Mouse (Mus musculus) lung, postnatal 4 days (tissue): ENCODE measurements at regions not wholly inside any gene's neighbourhood (a gene's known extent, or its start where the extent isn't known, plus 50 kb on each side); places are given as distances from the start of the nearest gene placed in this dataset.
"Not testable (repeated sequence)": the region's sequence is repeated elsewhere in the genome, so short reads cannot be mapped to it uniquely, and the experiment has no call there.

ENCODE experiments used
- DNase-seq, 2 experiments: peaks; one replicate each; pipeline ENCODE4 v3.0.0; 2021

DNA sequence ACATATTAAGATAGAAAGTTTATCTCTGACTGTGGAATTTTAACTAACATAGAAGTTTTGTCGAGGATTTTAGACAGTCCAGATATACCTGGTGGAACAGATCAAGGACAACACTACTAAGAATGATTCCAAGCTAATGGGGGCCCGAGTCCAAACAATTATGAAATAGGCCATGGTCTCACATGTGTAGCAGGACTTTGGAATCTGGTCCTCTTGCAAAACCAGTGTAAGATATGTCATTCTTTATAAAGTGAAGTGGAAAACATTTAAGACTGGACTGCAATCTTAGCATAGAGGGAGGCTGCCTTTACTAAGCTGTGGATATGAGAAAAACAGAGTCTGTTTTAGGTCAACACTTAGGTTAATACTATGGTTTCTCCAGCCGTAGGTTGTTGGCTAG is 311.2 kb downstream of the Ets1 start:
- DNase-seq: no peak

DNA sequence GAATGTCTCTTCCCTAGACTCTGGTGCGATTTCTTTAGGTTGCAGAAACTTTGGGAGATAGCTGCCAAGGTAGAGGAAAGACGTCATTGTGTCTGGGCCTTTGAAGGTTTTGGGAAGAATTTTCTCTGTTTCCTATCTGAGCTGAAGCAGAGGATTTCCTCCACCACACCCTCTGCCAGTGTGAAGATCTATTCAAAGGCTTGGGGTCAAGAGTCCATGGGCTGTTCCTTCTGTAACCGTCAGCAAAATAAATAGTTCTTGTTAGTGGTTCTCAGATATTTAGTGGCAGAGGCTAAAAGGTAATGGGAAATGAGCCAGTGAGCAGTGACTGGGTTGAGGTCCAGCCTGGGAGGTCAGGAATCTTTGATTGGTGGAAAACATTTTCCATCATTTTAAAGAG is 313.0 kb downstream of the Ets1 start:
- DNase-seq: peak in 1 of 2 experiments; percentile 10

DNA sequence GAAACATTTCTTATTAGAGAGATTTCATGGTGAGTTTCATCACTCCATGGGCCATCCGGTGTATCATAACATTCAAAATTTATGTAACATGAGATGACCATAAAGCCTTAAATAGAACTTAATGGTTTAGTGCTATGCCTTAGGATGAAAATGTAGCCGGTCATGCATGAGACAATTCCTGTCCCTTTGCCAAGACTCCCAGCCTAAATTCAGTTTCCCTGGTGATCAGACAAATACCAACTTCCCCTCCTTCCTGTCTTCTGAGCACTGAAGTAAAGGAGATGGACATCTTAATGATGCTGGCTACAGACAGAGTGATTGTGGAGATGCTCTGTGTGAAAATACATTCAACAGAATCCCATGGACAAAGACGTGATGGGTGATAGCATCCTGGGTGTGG is 322.7 kb downstream of the Ets1 start:
- no peak for DNase-seq

DNA sequence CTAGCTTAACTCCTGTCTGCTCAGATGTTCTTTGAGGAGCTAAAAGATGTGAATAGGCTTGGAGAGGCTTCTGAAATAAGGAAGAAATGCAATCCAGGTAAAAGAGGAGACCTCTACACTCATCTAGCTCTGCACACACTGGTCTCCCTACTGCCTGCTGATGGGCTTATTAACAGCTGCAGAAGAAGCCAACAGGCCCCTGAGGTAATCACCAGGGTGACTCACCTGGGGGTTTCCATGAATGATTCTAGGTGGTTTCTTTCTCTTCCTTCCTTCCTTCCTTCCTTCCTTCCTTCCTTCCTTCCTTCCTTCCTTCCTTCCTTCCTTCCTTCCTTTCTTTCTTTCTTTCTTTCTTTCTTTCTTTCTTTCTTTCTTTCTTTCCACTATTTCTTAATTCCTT is 323.4 kb downstream of the Ets1 start:
- not testable (repeated sequence) for DNase-seq

DNA sequence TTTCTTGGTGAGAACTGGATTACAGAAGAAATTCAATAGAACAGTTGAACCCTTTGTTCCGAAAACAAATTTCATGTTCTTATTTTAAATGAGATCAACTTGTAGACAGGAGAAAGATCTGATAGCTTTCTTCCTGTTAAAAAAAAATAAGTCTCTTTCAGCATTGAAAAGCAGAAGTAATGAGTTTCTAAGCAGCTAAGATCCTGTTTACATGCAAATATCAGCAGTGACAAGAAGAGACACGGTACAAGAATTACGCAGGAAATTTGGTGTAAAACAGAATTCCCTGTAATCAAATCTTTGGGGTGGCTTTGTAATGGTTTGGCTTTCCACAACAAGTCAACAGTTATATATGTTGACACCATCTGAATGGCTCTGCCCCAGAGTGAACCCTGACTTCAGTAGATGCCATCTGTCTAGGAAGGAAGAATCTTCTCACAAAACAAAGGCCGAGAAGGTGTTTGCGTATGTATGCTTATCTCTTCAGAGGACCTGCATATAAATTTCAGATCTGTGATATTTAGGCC is 326.7 kb downstream of the Ets1 start:
- no peak for DNase-seq

DNA sequence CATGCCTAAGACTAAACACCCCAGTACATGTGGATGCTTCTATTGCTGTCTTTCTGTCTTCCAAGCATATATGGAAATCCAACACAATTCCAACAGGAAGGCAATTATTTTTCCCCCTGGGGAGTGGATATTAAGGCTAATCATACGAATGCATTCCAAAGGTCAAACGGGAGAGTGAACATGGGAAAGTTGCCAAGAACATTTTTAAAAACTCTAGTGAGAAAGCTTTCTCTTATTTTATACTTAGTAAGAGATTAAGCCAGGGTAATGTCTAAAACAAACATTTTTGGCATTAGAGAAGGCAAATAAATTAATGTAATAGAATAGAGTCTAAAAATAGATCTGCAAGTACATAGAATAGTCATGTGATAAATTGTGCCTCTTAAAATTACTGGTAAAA is 332.4 kb downstream of the Ets1 start:
- no peak for DNase-seq

DNA sequence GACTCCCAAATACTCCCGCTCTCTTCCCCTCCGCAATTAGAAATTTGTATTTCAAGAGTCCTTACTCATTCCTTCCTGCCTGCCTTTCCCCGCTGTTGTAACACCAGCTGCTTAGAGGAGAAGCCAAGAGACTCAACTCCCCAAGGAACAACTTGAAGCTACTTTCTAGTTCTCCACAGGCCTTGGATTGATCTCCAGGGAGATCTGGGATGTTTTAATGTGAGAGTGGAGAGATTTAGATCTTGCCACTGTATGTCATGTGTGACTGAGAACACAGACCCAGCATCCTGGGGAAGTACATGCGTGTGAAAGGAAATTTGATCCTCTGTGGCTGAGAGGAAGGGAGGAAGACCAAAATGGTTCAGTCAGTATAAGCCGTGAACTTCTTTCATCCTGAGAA is 335.4 kb downstream of the Ets1 start:
- DNase-seq: no peak

DNA sequence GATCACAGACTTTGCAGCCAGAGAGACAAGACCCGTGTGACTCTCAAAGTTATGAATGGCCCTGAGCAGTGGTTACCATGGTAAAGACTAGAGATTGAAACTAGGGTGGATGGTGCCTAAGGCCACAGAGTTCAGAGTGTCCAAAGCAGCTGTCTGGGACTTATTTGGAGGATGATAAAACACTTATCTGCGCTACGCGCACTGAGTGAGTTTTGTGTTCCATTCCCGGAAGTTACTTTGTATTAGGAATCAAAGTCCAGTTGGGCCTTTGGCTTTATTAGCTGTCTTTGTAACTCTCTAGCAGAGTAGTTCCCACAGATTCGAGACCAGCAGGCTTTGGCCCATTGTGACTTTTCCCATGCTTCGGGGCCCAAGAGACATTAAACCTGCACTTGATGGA is 335.9 kb downstream of the Ets1 start:
- no peak for DNase-seq

DNA sequence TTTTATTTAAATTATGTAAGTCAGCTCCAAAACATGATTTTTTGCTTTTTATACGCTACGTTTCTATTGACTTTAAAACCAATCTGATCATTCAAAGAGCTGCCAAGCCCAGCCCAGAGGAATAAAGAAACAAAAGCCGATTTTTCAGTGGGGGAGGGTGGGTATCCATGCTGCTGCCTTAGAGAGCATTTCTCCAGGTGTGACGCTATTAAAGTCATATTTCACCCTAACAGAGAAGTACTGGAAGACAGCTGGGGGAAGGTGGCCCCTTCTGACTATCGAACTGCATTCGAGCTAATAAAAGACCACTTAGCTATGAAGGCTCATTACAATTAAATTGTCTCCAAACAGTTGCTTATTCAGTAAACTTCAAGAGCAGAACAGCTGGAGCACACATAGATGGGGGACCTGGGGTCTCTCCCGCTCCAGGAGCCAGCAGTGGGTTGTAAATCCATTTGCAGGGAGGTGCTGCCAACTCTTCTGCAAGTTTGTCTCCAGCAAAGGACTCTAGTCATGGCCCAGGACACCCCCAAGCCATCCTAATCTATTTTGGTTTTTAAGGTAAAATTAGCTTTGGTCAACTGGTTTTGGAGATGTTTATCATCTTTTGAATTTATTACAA is 336.5 kb downstream of the Ets1 start:
- DNase-seq: no peak

DNA sequence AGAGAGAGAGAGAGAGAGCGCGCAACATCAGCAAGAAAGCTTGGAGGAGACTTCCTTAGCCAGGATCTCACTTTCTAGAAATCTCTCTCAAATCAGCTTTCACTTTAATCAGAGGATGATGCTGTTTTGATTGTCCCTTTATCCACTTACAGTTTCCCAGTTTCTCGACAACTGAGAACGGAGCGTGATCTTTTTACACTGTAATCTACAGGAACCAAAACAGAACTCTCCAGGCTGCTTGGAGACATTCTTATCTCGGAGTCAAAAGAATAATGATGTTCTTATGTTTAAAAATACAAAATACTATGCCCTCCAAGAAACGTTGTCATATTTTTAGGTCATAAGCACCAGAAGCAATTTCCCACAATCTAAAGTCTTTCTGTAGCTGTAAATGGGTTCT is 341.7 kb downstream of the Ets1 start:
- DNase-seq: no peak

DNA sequence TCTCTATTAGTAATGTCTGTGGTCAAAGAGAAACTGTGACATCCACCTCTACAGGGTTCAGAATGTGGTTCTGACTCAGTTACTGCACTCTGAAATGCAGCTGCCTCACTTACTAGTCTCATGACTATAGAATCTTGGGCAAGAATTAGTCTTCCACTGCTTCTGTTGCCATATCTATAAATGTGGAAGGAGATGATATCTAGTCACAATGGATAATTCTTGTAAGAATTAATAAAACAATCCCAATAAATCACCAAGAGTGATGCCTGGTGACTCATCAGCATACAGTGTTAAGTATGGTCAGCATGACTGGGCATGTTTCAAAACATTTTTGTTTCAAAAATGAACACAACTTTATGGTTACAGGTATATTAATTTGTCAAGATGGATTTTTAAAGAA is 344.8 kb downstream of the Ets1 start:
- DNase-seq: no peak

DNA sequence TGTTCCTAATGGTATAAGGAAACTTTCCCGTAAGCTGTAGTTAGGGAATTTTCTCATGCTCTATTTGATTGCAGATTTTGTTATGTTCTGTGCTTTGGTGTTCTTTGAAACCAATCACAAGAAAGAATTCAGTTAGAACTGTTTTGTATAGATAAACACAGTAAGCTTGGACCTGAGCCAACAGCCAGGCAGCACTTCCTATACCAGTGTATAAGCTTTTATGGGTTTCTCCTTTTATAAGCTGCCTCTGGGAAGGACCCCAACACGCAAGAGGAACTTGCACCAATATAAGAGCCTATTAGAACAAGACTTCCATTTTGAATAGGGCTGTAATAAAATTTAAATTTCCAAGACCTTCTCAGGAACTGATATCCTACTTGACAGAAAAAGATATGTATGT is 347.2 kb downstream of the Ets1 start:
- no peak for DNase-seq

DNA sequence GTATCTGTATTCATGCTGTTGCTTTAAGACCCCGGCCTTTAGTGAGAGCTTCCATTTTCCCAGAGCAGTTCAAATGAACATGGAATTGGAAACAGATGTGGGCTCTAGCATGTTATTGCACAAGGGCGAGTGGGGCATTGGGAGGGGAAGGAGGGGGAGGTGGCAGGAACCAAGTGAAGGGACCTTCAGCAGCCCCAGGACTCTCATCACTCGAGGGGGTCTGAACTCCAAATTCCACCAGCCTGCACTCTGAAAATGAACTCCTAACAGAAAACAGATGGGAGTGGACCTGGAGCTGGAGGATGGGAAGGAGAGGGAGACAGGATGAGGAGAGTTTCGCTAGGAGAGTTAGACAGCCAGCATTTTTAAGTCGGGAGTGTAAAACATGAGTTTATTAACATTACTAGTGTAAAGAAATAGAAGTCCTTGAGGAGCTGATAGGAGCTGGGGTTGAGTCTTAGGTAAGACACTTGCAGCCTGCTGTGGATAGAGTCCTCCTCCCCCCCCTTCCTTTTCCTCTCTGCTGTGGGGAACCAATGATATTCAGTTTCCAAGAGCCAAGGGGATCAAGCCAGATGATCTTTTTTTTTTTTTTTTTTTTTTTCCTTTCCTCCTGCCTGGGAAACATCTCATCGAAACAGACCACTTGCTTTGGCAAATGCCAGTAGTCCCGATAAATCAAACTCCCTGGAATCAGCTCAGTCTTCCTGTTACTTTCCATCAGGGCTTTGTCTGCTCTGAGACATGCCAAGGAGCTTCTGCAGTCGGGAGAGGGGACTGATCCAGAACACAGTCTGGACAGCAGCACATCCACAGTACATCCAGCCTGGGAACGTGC is 351.0 kb downstream of the Ets1 start:
- no peak for DNase-seq

DNA sequence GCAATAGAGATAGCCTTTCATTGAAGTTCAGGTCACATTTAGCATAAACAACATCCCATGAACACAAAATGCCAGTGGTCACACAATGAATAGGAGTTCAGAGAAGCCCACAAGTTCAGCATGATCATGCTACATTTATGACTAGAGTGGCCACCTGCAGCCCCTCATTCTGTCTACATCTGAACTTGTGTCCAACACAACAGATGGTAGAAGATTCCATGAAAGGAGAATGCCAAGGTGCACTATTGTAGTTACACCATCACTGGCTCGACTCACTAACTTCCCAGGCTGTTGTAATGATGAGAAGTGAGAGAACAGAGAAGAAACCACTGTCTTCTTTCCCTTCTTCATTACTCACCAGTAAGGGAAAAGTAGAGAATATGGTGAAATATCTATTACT is 353.0 kb downstream of the Ets1 start:
- DNase-seq: no peak

DNA sequence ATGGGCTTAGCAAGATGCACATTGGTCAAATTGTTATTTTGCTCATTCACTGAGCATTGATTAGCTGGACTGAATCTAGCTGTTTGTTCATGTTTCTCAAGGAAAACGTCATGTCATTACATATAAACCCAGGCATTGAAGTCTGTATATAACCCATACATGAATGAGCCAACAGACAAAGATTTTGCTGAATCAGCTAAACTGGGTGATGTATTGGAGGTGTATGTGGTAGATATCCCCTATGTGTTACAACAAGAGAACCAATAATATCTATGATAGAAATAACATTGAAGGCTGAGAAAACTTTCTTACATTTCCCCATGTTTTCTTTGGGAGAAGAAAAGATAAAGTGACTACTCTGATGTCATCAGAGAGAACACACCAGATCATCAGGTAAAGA is 362.3 kb downstream of the Ets1 start:
- DNase-seq: no peak

DNA sequence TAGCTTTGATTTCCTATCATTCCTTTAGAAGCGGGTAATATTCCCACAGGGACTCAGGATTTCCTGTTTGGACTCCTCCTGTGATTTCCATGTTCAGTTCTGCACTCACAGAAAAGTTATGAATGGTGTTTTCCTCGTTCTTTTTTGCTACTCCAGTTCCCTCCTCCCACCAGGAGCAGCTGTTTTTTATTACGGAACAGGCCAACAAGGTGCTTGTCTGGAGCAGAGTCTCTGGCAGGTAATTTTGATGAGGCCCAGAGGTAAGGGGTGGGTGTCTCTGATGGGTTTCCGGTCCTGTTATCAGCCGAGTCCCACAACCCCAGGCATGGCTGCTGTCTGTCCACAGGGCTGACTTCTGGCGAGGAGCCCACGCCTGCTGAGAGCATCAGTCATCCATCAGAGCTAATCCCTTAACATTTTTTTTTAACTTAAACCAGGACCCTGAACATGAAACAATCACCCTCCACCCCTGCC is 364.7 kb downstream of the Ets1 start:
- DNase-seq: peak; percentile 12 to 30

DNA sequence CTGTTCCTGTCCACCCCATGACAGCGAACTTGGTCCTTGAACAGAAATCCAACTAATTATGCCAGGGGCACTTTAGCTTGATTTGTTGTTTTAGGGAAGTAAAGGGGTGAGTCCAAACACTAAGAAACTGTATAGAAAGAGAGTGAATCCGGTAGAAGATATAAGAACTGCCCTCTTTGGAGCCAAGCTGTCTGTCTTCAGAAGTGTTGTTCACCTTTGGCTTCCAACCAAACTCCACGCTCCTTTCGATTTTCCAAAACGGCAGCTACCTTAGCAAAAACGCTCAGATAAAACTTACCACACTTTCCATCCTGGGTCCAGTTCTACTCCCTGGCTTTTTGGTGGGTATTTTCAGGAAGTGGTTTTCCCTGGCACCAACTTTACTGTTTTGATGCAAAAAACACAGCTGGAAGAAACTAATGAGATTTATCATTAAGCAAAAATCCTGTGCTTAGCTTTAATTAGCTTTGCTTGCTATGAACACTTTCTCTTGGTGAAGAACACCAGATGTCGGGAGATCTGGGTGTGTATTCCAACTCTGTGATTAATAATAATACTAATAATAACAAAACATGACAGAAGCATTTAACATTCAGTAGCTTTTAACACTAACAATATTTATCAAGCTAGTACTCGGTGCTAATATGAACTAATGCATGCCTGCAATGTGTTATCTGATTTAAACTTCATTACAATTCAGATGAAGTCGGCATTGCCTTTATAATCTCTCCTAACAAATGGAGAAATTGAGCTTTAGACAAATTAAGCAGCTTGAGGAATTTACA is 365.3 kb downstream of the Ets1 start:
- no peak for DNase-seq

DNA sequence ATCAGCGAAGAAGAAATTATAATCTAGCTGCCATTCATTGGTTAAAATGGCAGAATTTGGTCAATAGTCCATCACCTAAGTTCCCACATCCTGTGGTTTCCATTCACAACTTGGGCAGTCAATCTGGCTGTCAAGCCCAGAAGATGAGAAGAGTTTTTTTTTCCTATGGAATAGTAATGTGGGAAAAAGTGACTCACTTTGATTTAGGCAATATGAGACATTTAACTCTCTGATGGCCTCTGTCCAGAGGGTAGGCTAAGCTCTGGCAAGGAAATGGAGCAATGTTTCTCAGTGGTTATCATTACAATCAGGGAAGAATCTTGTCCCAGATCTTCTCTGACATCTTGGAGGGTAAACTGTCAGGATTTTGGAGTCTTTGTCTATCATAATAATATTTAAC is 367.9 kb downstream of the Ets1 start:
- no peak for DNase-seq

DNA sequence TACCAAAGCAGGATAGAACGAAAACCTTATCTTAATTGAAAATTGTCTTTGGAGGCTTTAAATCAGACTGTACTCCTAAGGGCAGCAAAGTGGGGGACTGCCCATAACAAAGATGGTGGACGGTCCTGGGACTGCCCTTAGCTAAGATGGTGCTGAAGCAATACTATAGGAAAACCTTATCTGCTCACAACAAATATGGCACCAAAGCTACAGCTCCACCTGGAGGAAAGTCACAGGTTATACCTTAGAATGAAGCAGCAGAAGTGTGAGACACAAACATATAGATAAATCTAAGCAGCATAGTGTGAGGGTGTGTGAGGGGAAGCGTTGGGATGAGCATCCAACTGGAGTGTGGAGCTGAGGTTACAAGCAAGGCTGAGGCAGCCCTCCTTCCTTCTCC is 368.5 kb downstream of the Ets1 start:
- no peak for DNase-seq

DNA sequence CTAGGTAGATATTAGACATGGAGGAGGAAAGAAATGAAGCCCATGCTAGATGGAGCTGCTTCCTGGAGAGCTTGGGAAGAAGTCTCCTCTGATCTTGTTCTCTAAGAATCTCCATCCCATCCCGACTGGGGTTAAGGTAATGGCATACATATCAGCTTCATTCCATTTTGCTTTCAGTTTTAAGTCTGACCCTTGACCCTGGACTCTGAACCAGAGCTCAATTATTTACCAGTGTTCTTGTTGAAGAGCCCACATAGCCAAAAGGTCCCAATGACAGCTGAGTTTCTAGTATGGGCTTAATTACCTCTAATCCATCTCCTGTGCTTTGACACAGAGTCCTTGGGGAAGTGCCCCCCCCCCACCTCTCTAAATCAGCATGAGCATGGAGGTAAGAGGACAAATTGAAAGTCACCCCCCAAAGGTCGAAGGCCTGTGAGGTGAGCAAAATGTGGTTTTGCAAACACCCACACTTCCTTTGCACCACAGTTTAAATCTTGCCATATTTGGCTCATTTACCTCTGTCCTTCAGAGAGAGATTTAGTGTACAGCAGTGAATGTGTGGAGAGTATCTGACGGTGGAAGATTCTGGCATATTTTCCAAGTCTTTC is 371.5 kb downstream of the Ets1 start:
- no peak for DNase-seq

DNA sequence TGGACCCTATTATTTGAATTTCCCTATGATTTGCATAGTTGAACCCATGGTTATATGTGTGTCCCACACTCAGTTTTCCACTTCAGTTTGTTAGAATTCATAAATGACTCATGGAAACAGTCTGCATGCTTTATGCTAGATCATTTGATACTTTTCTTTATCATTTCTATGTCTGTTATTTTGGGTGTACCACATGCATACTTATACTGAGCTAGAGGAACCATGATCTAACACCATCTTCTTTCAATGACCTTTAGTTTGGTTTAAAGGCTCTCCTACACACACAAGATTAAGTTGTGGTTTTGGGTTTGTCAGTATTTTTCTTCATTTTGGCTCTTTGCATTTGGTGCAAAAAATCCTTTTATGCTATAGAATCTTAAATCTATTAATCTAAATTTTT is 375.2 kb downstream of the Ets1 start:
- no peak for DNase-seq

DNA sequence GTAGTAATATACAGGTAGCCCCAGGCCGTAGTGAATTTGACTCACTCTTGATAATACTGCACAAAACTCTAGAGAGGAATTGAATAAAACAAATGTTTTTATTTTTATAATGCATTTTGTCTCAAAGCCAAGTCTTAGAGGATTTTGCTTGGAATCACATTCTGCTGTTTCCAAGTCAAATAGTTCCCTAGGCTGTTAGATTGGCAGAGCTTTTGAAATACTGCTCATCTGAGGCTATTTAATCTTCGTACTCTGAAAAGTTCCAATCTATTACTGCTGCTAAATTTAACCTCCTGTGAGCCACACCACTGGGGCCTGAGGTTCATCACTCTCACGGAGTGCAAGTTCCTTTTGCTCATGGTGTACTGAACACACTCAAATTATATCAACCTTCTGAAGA is 399.4 kb downstream of the Ets1 start:
- no peak for DNase-seq

DNA sequence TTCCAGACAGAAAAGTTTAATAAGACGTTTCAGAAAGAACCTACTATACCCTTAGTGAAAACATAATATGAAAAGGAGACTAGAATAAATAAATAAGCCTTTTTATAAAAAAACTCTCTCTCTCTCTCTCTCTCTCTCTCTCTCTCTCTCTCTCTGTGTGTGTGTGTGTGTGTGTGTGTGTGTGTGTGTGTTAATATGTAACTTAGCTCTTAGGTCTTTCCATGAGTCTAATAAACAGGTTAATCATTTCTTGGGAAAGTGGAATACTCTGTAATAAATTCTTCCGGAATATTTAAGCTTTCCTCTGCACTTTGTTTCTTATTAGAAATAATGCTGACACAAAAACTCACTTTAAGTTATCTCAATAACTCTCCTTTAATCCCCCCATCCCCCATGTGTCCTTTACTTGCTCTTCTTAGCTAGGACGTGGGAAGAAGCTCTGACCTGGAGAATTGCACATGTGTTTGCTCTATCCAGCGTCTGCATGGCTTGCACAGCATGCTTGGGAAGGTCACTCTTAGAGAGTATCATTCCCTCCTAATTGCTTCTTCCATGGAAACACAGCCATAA is 403.3 kb downstream of the Ets1 start:
- DNase-seq: no peak
